Mouse (Mus musculus) lung, embryonic 14.5 days (tissue): ENCODE data around the gene Tgm3. TPM values are rescaled to one million over a fixed set of nuclear protein-coding genes. Genes with fewer than 3 reads are reported as not detected.

ENCODE experiments used
- ATAC-seq: fragments of 200-750 bp; cut with Nextera tagmentation; 2 replicates; pipeline ENCODE4 v1.8.0; 2017; ENCODE audit warnings: mild to moderate bottlenecking, moderate TSS enrichment, moderate library complexity; ENCODE audit not compliant: insufficient read depth
- DNase-seq: peaks from one replicate; pipeline ENCODE4 v3.0.0-alpha.2; 2015
- H3K27ac ChIP-seq: fragments of 300-500 bp; sonication (generic); 2 replicates; pipeline ENCODE4 v1.5.1; 2014; ENCODE audit warnings: low read depth, mild to moderate bottlenecking, moderate library complexity
- H3K27me3 ChIP-seq: fragments of 300-500 bp; sonication (generic); 2 replicates; pipeline ENCODE4 v1.6.1; 2014; ENCODE audit warnings: low read length, control low read depth; ENCODE audit not compliant: insufficient read depth
- H3K36me3 ChIP-seq: fragments of 300-500 bp; sonication (generic); 2 replicates; pipeline ENCODE4 v1.6.1; 2014; ENCODE audit warnings: control low read depth; ENCODE audit not compliant: insufficient read depth
- H3K4me1 ChIP-seq: fragments of 300-500 bp; sonication (generic); 2 replicates; pipeline ENCODE4 v1.6.1; 2014; ENCODE audit warnings: antibody characterized with exemption, control low read depth; ENCODE audit not compliant: insufficient read depth
- H3K4me2 ChIP-seq: fragments of 300-500 bp; sonication (generic); 2 replicates; pipeline ENCODE4 v1.6.1; 2014; ENCODE audit warnings: mild to moderate bottlenecking
- H3K4me3 ChIP-seq: fragments of 300-500 bp; sonication (generic); 2 replicates; pipeline ENCODE4 v1.5.1; 2014; ENCODE audit warnings: low read depth, low read length
- H3K9ac ChIP-seq: fragments of 300-500 bp; sonication (generic); 2 replicates; pipeline ENCODE4 v1.6.1; 2014
- H3K9me3 ChIP-seq: fragments of 300-500 bp; sonication (generic); 2 replicates; pipeline ENCODE4 v1.6.1; 2016; ENCODE audit warnings: low read depth, low read length, control low read depth
- CTCF ChIP-seq: IDR thresholded peaks from 2 replicates; pipeline ENCODE4 v1.5.1; 2016; ENCODE audit warnings: antibody characterized with exemption, low read depth
- WGBS: fragments of 180-500 bp; shearing (Covaris S2); extraction: QIAGEN DNeasy Blood & Tissue Kit; methylation state at CpG from one replicate; pipeline ENCODE4 v1.1.7; 2014; 5-methylcytosine and 5-hydroxymethylcytosine counted together
- polyA plus RNA-seq: library from polyadenylated mRNA; unstranded; fragments of >200 nt; fragmentation: Nextera tagmentation; extraction: Ambion mirVana; gene quantifications from 2 replicates; pipeline ENCODE4 v1.2.1, GENCODE M21; 2014

Gene Tgm3
- 0.05 TPM in 1 of 2 replicates, not detected in the other for polyA plus RNA-seq

- TF ChIP-seq CTCF: no peak
- H3K36me3 ChIP-seq: no peaks in the 10 kb centered on the region
- H3K27me3 ChIP-seq: no peaks in the 10 kb centered on the region
- H3K4me3 ChIP-seq: no peak within 1 kb of the TSS
- H3K27ac ChIP-seq: no peak within 1 kb of the TSS
- ATAC-seq: no peak
- WGBS: 23% methylated on average over 7 of the region's 7 CpGs
- no peak within 1 kb of the TSS for H3K9ac ChIP-seq
- H3K4me2 ChIP-seq: no peak within 1 kb of the TSS
- DNase-seq: no peak
- no peaks in the 10 kb centered on the region for H3K4me1 ChIP-seq
- no peaks in the 10 kb centered on the region for H3K9me3 ChIP-seq
Measured at GRCm38 (mm10) chr2:130012026-130012425, at the start of gene Tgm3. Tgm3 (plus strand) TSS chr2:130012349.

- no peaks in the 10 kb centered on the region for H3K36me3 ChIP-seq
- H3K4me1 ChIP-seq: no peaks in the 10 kb centered on the region
- no peaks in the 10 kb centered on the region for H3K27me3 ChIP-seq
- ATAC-seq (no peak), DNase-seq (no peak)
- no peak overlapping the region for H3K9ac ChIP-seq
- H3K27ac ChIP-seq: no peak overlapping the region
- no peak for TF ChIP-seq CTCF
- no peaks in the 10 kb centered on the region for H3K9me3 ChIP-seq
- 80% methylated on average over 4 of the region's 4 CpGs for WGBS
- H3K4me2 ChIP-seq: no peak overlapping the region
- H3K4me3 ChIP-seq: no peak overlapping the region
Measured at GRCm38 (mm10) chr2:129980608-129981007, 31.5 kb upstream of the Tgm3 start.

DNA sequence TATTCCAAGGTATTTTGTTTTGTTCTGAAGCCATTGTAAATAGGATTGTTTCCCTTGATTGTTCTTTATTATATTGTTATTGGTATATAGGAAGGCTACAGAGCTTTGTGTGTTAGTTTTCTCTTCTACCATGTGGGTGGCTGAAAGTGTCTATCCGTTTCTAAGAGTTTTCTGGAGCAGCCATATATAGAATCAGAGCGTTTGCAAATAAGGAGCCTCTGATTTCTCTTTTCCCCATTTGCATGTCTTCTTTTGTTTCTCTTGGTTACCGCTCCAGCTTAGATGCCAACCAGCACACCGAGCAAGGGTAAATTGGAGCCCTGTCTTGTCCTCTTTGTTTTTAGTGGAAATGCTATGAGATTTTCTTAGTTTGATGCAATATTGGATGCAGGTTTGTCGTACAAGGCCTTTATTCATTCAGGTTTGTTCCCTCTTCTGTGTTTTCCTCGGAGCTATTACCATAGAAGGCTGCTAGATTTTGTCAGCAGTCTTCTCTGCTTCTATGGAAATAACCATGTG, 24.6 kb upstream of the Tgm3 start:
- ATAC-seq (no peak), DNase-seq (no peak)
- H3K9me3 ChIP-seq: no peaks in the 10 kb centered on the region
- H3K27me3 ChIP-seq: no peaks in the 10 kb centered on the region
- WGBS: 85% methylated on average over 6 of the region's 6 CpGs
- no peaks in the 10 kb centered on the region for H3K4me1 ChIP-seq
- no peak overlapping the region for H3K9ac ChIP-seq
- no peak overlapping the region for H3K27ac ChIP-seq
- H3K4me2 ChIP-seq: no peak overlapping the region
- TF ChIP-seq CTCF: no peak
- H3K36me3 ChIP-seq: no peaks in the 10 kb centered on the region
- H3K4me3 ChIP-seq: no peak overlapping the region

GRCm38 (mm10) chr2:129989646-129990045, 22.5 kb upstream of the Tgm3 start:
- Histone ChIP-seq H3K27me3 (no peaks in the 10 kb centered on the region), H3K4me1 (no peaks in the 10 kb centered on the region), H3K9me3 (no peaks in the 10 kb centered on the region), H3K9ac (no peak overlapping the region), H3K4me2 (no peak overlapping the region), H3K4me3 (no peak overlapping the region), H3K27ac (no peak overlapping the region), H3K36me3 (no peaks in the 10 kb centered on the region)
- TF ChIP-seq CTCF: no peak
- no peak for DNase-seq
- 75% methylated on average over 2 of the region's 2 CpGs for WGBS
- ATAC-seq: no peak

DNA sequence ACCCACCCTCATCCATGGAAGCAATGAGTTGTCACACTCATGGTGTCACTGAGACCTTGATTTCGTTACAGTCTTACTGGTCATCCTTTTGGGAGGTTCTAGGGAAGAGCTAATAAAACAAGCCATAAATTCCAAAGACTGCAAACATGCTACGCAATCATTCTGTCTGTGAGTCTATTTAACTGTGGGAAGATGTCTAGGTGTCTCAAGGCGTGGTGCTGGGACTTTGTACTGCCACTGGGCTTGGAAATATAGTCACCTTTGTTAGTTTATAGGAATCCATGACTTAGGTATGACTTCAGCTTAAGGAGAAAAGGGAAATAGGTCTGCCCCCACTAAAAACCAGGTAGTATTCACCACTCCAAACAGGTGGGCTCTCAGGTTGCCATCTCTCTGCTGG, 17.7 kb upstream of the Tgm3 start:
- Histone ChIP-seq H3K4me1 (no peaks in the 10 kb centered on the region), H3K27me3 (no peaks in the 10 kb centered on the region), H3K36me3 (no peaks in the 10 kb centered on the region), H3K9ac (no peak overlapping the region), H3K4me3 (no peak overlapping the region), H3K9me3 (no peaks in the 10 kb centered on the region), H3K4me2 (no peak overlapping the region), H3K27ac (no peak overlapping the region)
- 69% methylated on average over 3 of the region's 3 CpGs for WGBS
- ATAC-seq: no peak
- TF ChIP-seq CTCF: no peak
- DNase-seq: no peak

GRCm38 (mm10) chr2:129998476-129998875, 13.7 kb upstream of the Tgm3 start:
- Histone ChIP-seq H3K9me3 (no peaks in the 10 kb centered on the region), H3K36me3 (no peaks in the 10 kb centered on the region), H3K27me3 (no peaks in the 10 kb centered on the region), H3K9ac (no peak overlapping the region), H3K4me3 (no peak overlapping the region), H3K27ac (no peak overlapping the region), H3K4me2 (no peak overlapping the region), H3K4me1 (no peaks in the 10 kb centered on the region; the same call in 1 of the 2 replicates)
- DNase-seq (no peak), ATAC-seq (no peak)
- WGBS: 70% methylated on average over 7 of the region's 7 CpGs
- TF ChIP-seq CTCF: no peak

DNA sequence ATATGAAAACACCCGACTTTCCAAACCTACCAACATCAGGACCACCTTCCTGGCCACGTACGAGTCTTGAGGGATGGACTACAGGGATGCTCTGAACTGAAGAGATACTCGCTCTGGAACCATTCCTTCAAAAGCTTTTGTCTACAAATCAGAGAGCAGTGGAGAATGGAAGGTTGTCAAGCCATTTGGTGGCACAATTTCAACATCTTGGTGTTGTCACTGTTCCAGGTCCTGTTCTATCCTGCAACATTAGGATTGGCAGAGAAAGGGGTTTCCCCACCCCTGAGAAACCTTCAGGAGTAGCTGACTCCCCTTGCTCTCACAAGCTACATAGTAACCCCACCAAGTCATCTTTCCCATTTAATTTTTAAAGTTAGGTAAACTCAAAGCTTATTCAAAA, 12.9 kb upstream of the Tgm3 start:
- Histone ChIP-seq H3K4me2 (no peak overlapping the region), H3K9me3 (no peaks in the 10 kb centered on the region), H3K27ac (no peak overlapping the region), H3K4me1 (no peaks in the 10 kb centered on the region; the same call in 1 of the 2 replicates), H3K4me3 (no peak overlapping the region), H3K27me3 (no peaks in the 10 kb centered on the region), H3K36me3 (no peaks in the 10 kb centered on the region), H3K9ac (no peak overlapping the region)
- DNase-seq (no peak), ATAC-seq (no peak)
- TF ChIP-seq CTCF: no peak
- WGBS: 76% methylated on average over 4 of the region's 4 CpGs

- no peaks in the 10 kb centered on the region for H3K9me3 ChIP-seq
- no peaks in the 10 kb centered on the region for H3K36me3 ChIP-seq
- H3K9ac ChIP-seq: no peak overlapping the region
- no peak overlapping the region for H3K4me3 ChIP-seq
- no peaks in the 10 kb centered on the region for H3K27me3 ChIP-seq
- no peak overlapping the region for H3K27ac ChIP-seq
- ATAC-seq (no peak), DNase-seq (no peak)
- no peak for TF ChIP-seq CTCF
- no peak overlapping the region for H3K4me2 ChIP-seq
- H3K4me1 ChIP-seq: no peaks in the 10 kb centered on the region; the same call in 1 of the 2 replicates
- 94% methylated on average over 3 of the region's 3 CpGs for WGBS
Measured at GRCm38 (mm10) chr2:130000601-130001000, 11.5 kb upstream of the Tgm3 start.
